Mouse (Mus musculus): ENCODE results near the gene Tial1. TPM values are rescaled to one million over a fixed set of nuclear protein-coding genes. Genes with fewer than 3 reads are reported as not detected.

Tial1 gene
- polyA plus RNA-seq (2012; rRNA removed), result 15.8 and 20.6 TPM in 2 replicates

DNA sequence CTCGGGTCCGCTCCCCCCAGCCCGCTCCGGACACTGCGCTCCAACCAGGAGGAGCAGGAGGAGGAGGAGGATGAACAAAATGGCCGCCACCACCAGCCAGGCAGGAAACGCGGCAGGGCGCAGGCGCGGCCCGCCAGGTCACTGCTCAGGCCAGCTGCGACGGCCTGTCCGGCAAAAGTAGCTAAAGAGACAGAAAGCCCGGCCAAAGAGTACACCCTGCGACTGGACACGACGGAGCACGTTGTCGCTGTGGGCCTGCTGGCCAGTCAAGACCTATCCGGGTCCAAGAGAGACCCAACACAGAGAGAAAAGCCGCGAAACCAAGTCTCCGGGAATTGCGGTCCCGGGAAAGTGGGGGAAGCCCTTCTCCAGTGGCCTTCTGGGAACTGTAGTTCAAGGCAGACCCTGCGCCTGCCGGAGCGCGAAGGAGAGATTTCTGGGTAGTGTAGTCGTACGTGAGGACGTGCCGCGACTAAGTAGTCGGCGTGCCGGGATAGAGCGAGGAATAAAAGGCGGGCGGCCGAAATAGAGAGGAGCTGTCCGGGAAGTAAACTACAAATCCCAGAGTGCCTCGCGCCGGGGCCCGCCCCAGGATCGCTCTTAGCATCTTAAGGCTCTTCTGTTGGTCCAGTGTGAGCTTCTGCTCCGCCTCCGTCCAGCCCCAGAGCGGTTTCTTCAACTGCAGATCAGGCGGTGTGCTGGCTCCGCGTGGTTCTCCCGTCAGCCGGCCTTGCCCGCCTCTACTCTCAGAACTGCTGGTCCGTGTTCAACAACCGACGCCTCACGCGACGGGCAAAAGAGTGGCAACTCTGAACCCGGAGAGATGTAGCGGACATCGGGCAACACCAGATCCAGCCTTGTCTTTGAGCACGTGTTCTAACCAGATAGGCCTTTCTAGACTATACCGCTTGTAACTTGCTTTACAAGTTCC, at the start of gene Tial1:
Tial1 (minus strand) TSS at position 433 of the 931 bp plus-strand sequence.
- H3K36me3 ChIP-seq (ENCODE audit: control insufficient read depth, insufficient read depth, low read length), result no peaks in the 10 kb centered on the region

DNA sequence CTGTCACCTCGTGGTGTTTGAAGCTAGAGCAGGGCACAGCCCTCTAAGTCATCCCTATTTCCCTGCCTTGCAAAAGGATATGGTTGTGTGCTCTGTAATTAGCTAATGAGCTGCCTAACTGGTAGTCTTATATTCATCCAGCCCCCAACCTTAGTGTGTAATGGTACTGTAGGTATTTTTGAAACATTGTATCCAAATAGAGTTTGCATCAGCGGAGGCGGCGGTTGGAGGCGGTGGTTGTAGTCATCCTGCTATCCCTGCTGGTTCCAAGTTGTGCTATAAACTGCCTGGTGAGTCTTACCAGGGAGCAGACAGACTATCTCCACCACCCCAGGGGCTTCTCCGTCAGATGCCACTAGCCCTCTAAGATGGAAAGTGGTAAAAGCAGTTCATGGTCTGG, 42.6 kb upstream of the Tial1 start:
- Histone ChIP-seq H3K36me3 (ENCODE audit: control insufficient read depth, insufficient read depth, low read length) (no peaks in the 10 kb centered on the region), H3K27ac (ENCODE audit: insufficient read depth, low read length) (no peak overlapping the region), H3K4me1 (ENCODE audit: control insufficient read depth, insufficient read depth, insufficient read length) (no peaks in the 10 kb centered on the region), H3K4me3 (ENCODE audit: extremely low read depth, insufficient read depth, insufficient read length) (no peak overlapping the region), H3K27me3 (ENCODE audit: control insufficient read depth, insufficient read depth, low read length) (no peaks in the 10 kb centered on the region)
- no peak for DNase-seq (ENCODE audit: low read depth in 1 of 2, low spot score in 2 of 2)
- no peak for TF ChIP-seq CTCF (IDR thresholded peaks at IDR 0.05; ENCODE audit: extremely low read depth, insufficient read depth, insufficient read length, insufficient replicate concordance)
- TF ChIP-seq POLR2A (IDR thresholded peaks at IDR 0.05; ENCODE audit: low read depth, low read length), result no peak
- WGBS, result 90% methylated on average over 6 of the region's 6 CpGs

More for the DNA sequence above, at the start of gene Tial1:
- no peaks in the 10 kb centered on the region for H3K27me3 ChIP-seq (ENCODE audit: control insufficient read depth, insufficient read depth, low read length)
- peaks cover 6% of the 10 kb centered on the region for H3K4me1 ChIP-seq (ENCODE audit: control insufficient read depth, insufficient read depth, insufficient read length)
- DNase-seq (ENCODE audit: low read depth in 1 of 2, low spot score in 2 of 2), result peak; percentile 96 to 97
- WGBS, result under 1% methylated on average over 67 of the region's 69 CpGs
- H3K4me3 ChIP-seq (ENCODE audit: extremely low read depth, insufficient read depth, insufficient read length), result peak within 1 kb of the TSS; percentile 99
- TF ChIP-seq CTCF (IDR thresholded peaks at IDR 0.05; ENCODE audit: extremely low read depth, insufficient read depth, insufficient read length, insufficient replicate concordance) (no peak), POLR2A (IDR thresholded peaks at IDR 0.05; ENCODE audit: low read depth, low read length) (peak; percentile 52)
- peak within 1 kb of the TSS; percentile 99 for H3K27ac ChIP-seq (ENCODE audit: insufficient read depth, low read length)

DNA sequence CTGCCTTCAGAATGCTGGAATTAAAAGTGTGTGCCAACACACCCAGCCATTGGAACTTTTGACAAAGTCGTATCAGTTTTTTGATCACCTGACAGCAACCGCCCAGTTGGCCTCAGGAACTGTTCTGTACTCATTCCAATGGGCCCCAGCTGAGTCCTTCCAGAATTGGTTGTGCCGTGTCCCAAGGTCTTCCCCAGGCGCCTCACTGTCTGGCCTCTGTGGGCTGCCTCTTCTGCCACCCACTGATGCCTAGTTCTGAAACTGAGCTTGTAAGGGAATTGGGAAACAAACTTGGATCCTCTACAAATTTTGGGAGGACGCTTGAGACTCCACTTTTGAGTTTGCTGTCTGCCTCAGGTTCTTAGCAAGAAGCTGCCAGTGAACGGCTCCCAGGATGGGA, 38.3 kb upstream of the Tial1 start:
- Histone ChIP-seq H3K27me3 (ENCODE audit: control insufficient read depth, insufficient read depth, low read length) (no peaks in the 10 kb centered on the region), H3K27ac (ENCODE audit: insufficient read depth, low read length) (no peak overlapping the region), H3K36me3 (ENCODE audit: control insufficient read depth, insufficient read depth, low read length) (no peaks in the 10 kb centered on the region), H3K4me1 (ENCODE audit: control insufficient read depth, insufficient read depth, insufficient read length) (no peaks in the 10 kb centered on the region), H3K4me3 (ENCODE audit: extremely low read depth, insufficient read depth, insufficient read length) (no peak overlapping the region)
- 84% methylated on average over 6 of the region's 6 CpGs for WGBS
- no peak for TF ChIP-seq POLR2A (IDR thresholded peaks at IDR 0.05; ENCODE audit: low read depth, low read length)
- TF ChIP-seq CTCF (IDR thresholded peaks at IDR 0.05; ENCODE audit: extremely low read depth, insufficient read depth, insufficient read length, insufficient replicate concordance), result no peak
- no peak for DNase-seq (ENCODE audit: low read depth in 1 of 2, low spot score in 2 of 2)

DNA sequence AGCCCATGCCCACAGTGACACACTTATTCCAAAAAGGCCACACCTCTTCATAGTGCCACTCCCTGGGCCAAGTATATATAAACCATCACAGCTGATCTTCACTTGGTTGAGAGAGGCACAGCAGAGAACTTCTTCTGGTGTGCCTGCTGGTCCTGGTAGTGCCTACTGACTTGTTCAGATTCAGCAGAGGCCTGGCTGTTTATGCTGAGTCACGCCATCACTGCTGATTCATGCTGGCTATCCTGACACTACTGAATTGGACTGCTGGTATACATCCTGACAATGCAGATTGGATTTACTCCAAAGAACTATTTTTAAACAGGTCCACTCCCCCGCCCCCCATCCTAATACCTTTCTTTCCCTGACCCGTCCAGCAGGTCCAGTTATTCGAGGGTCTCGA, 33.0 kb upstream of the Tial1 start:
- Histone ChIP-seq H3K27me3 (ENCODE audit: control insufficient read depth, insufficient read depth, low read length) (no peaks in the 10 kb centered on the region), H3K27ac (ENCODE audit: insufficient read depth, low read length) (no peak overlapping the region), H3K4me3 (ENCODE audit: extremely low read depth, insufficient read depth, insufficient read length) (no peak overlapping the region), H3K4me1 (ENCODE audit: control insufficient read depth, insufficient read depth, insufficient read length) (no peaks in the 10 kb centered on the region), H3K36me3 (ENCODE audit: control insufficient read depth, insufficient read depth, low read length) (no peaks in the 10 kb centered on the region)
- WGBS, result 93% methylated on average over 5 of the region's 5 CpGs
- DNase-seq (ENCODE audit: low read depth in 1 of 2, low spot score in 2 of 2), result no peak
- TF ChIP-seq POLR2A (IDR thresholded peaks at IDR 0.05; ENCODE audit: low read depth, low read length) (no peak), CTCF (IDR thresholded peaks at IDR 0.05; ENCODE audit: extremely low read depth, insufficient read depth, insufficient read length, insufficient replicate concordance) (no peak)

DNA sequence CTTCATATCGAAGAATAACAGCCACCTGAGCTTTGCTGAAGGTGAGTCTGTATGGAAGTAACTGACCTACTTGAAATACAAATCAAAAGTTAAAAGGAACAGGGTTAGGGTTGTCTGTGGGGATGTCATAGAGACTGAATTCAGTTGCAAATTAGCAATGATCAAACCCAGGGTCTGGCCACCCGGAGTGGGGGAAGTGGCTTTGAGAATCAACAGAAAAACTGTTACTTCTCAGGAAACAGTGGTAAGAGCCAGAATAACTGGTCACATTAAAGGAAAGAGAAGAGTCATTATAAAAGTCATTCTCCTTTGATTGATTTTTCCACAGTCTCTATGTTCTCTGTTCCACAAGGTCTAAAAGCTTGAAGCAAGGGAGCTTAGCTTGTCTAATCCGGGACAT, 27.5 kb upstream of the Tial1 start:
- Histone ChIP-seq H3K36me3 (ENCODE audit: control insufficient read depth, insufficient read depth, low read length) (no peaks in the 10 kb centered on the region), H3K27ac (ENCODE audit: insufficient read depth, low read length) (no peak overlapping the region), H3K4me3 (ENCODE audit: extremely low read depth, insufficient read depth, insufficient read length) (no peak overlapping the region), H3K27me3 (ENCODE audit: control insufficient read depth, insufficient read depth, low read length) (no peaks in the 10 kb centered on the region), H3K4me1 (ENCODE audit: control insufficient read depth, insufficient read depth, insufficient read length) (no peaks in the 10 kb centered on the region)
- WGBS, result 93% methylated on average over 3 of the region's 3 CpGs
- no peak for DNase-seq (ENCODE audit: low read depth in 1 of 2, low spot score in 2 of 2)
- no peak for TF ChIP-seq CTCF (IDR thresholded peaks at IDR 0.05; ENCODE audit: extremely low read depth, insufficient read depth, insufficient read length, insufficient replicate concordance)
- no peak for TF ChIP-seq POLR2A (IDR thresholded peaks at IDR 0.05; ENCODE audit: low read depth, low read length)

DNA sequence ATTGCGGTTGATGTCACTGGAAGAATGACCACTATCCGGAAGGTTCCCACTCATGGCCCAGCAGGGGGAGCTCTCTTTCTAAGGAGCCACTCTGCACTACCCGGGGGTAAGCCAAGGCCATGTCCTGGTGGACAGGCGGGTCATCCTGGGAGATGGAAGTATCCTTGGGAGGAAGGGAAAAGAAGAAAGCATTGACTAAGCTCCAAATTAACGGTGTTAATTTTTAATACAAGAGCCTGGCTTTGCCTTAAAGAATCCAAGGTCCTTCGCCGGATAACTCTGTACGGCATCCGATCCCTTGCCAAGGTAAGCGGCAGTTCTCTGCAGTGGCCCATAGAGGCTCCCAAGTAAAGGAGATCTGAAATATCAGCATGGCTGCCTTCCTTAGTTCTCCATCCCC, 12.8 kb upstream of the Tial1 start:
- DNase-seq (ENCODE audit: low read depth in 1 of 2, low spot score in 2 of 2), result peak in 1 of 2 experiments; percentile 34
- whole genome bisulfite sequencing, result 66% methylated on average over 10 of the region's 10 CpGs
- Histone ChIP-seq H3K27ac (ENCODE audit: insufficient read depth, low read length) (no peak overlapping the region), H3K4me1 (ENCODE audit: control insufficient read depth, insufficient read depth, insufficient read length) (no peaks in the 10 kb centered on the region), H3K27me3 (ENCODE audit: control insufficient read depth, insufficient read depth, low read length) (no peaks in the 10 kb centered on the region), H3K36me3 (ENCODE audit: control insufficient read depth, insufficient read depth, low read length) (no peaks in the 10 kb centered on the region), H3K4me3 (ENCODE audit: extremely low read depth, insufficient read depth, insufficient read length) (no peak overlapping the region)
- no peak for TF ChIP-seq POLR2A (IDR thresholded peaks at IDR 0.05; ENCODE audit: low read depth, low read length)
- peak; percentile 23; the same call in 1 of the 2 replicates for TF ChIP-seq CTCF (IDR thresholded peaks at IDR 0.05; ENCODE audit: extremely low read depth, insufficient read depth, insufficient read length, insufficient replicate concordance)

DNA sequence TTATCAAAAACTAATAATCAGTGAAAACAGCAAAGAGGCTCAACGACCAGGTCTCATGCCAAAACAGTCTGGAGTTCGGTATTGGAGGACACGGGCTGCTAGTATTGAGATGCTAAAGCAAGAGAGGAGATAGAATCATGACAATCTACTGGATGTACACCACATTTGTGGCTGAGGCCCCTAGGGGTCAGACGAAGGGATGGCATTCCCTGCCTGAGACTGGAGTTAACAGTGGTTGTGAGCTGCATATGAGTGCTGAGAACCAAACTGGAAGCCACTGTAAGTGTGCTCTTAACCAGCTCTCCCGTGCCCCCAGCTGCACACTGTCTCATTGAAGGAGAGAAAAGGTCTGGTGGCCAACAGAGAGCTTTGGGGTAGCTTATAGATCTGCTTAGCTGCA, 889 bp upstream of the Tial1 start:
- TF ChIP-seq POLR2A (IDR thresholded peaks at IDR 0.05; ENCODE audit: low read depth, low read length), result no peak
- no peak for TF ChIP-seq CTCF (IDR thresholded peaks at IDR 0.05; ENCODE audit: extremely low read depth, insufficient read depth, insufficient read length, insufficient replicate concordance)
- Histone ChIP-seq H3K27ac (ENCODE audit: insufficient read depth, low read length) (no peak overlapping the region), H3K27me3 (ENCODE audit: control insufficient read depth, insufficient read depth, low read length) (no peaks in the 10 kb centered on the region), H3K4me3 (ENCODE audit: extremely low read depth, insufficient read depth, insufficient read length) (no peak overlapping the region), H3K36me3 (ENCODE audit: control insufficient read depth, insufficient read depth, low read length) (no peaks in the 10 kb centered on the region), H3K4me1 (ENCODE audit: control insufficient read depth, insufficient read depth, insufficient read length) (peaks cover 6% of the 10 kb centered on the region)
- 74% methylated on average over 5 of the region's 5 CpGs for WGBS
- no peak for DNase-seq (ENCODE audit: low read depth in 1 of 2, low spot score in 2 of 2)
